Mouse (Mus musculus): ENCODE measurements at regions not wholly inside any gene's neighbourhood (a gene's known extent, or its start where the extent isn't known, plus 50 kb on each side); places are given as distances from the start of the nearest gene placed in this dataset.

GRCm38 (mm10) chrX:140164859-140165258, 102.2 kb downstream of the Pih1h3b start:
- no peak for TF ChIP-seq EP300 (IDR thresholded peaks at IDR 0.05; ENCODE audit: low read depth)
- no peak for TF ChIP-seq CTCF (IDR thresholded peaks at IDR 0.05; ENCODE audit: low read depth)

Measured in liver, embryonic 14.5 days (tissue).